Mouse (Mus musculus) layer of hippocampus, adult 9-10 months (tissue): ENCODE results near the gene Tapbpl.

Source experiments
- DNase-seq: peaks from one replicate; pipeline ENCODE4 v3.0.0; 2022; ENCODE audit warnings: low spot score

The Tapbpl gene

GRCm38 (mm10) chr6:125239547-125239946 is 7.9 kb upstream of the Tapbpl start:
- no peak for DNase-seq

- no peak for DNase-seq
These were observed 6.7 kb upstream of the Tapbpl start for GRCm38 (mm10) chr6:125238396-125238795.

GRCm38 (mm10) chr6:125237421-125237820 is 5.8 kb upstream of the Tapbpl start:
- DNase-seq, result no peak

- DNase-seq, result no peak
These were observed 5.1 kb upstream of the Tapbpl start, which contains the start of gene Cd27 for GRCm38 (mm10) chr6:125236782-125237181. Gene Cd27, minus strand, starts transcription at chr6:125237010.

- no peak for DNase-seq
These were observed 4.7 kb upstream of the Tapbpl start for GRCm38 (mm10) chr6:125236341-125236740.

GRCm38 (mm10) chr6:125234520-125234828 is 2.8 kb upstream of the Tapbpl start:
- no peak for DNase-seq

GRCm38 (mm10) chr6:125233816-125234519 is 2.3 kb upstream of the Tapbpl start:
- no peak for DNase-seq

GRCm38 (mm10) chr6:125232516-125232915 is 856 bp upstream of the Tapbpl start:
- DNase-seq, result no peak

GRCm38 (mm10) chr6:125232045-125232437 is 381 bp upstream of the Tapbpl start:
- DNase-seq, result no peak

- DNase-seq, result no peak
These were observed 1.1 kb downstream of the Tapbpl start for GRCm38 (mm10) chr6:125230571-125230970.

GRCm38 (mm10) chr6:125225518-125226115 is 6.0 kb downstream of the Tapbpl start:
- DNase-seq, result no peak

GRCm38 (mm10) chr6:125222577-125222976 is 9.1 kb downstream of the Tapbpl start:
- DNase-seq, result no peak

GRCm38 (mm10) chr6:125222146-125222545 is 9.5 kb downstream of the Tapbpl start:
- DNase-seq, result no peak

GRCm38 (mm10) chr6:125221115-125221745 is 10.4 kb downstream of the Tapbpl start:
- DNase-seq, result no peak

- DNase-seq, result peak; percentile 79
These were observed 12.7 kb downstream of the Tapbpl start for GRCm38 (mm10) chr6:125218963-125219362.

- DNase-seq, result no peak
These were observed 13.8 kb downstream of the Tapbpl start for GRCm38 (mm10) chr6:125217899-125218298.

GRCm38 (mm10) chr6:125216898-125217297 is 14.8 kb downstream of the Tapbpl start:
- DNase-seq, result no peak

- DNase-seq, result peak; percentile 97
These were observed 16.3 kb downstream of the Tapbpl start, which contains the start of gene Vamp1 for GRCm38 (mm10) chr6:125215148-125215954. Gene Vamp1, plus strand, starts transcription at chr6:125215551.

- DNase-seq, result no peak
These were observed 17.9 kb downstream of the Tapbpl start for GRCm38 (mm10) chr6:125213715-125214114.

GRCm38 (mm10) chr6:125213129-125213528 is 18.5 kb downstream of the Tapbpl start:
- no peak for DNase-seq

- DNase-seq, result no peak
These were observed 19.0 kb downstream of the Tapbpl start for GRCm38 (mm10) chr6:125212621-125213020.

GRCm38 (mm10) chr6:125210436-125210835 is 21.2 kb downstream of the Tapbpl start:
- DNase-seq, result no peak
